Mouse (Mus musculus) hindbrain, embryonic 10.5 days (tissue): Measurements from ENCODE around the gene Rgs9. TPM values are rescaled to one million over a fixed set of nuclear protein-coding genes. Genes with fewer than 3 reads are reported as not detected.
"Not testable (repeated sequence)": the region's sequence is repeated elsewhere in the genome, so short reads cannot be mapped to it uniquely, and the experiment has no call there.

Experiments
- DNase-seq: peaks from one replicate; pipeline ENCODE4 v3.0.0-alpha.2; 2017; ENCODE audit warnings: low spot score
- H3K27ac ChIP-seq: fragments of 300-500 bp; sonication (generic); 2 replicates; pipeline ENCODE4 v1.5.1; 2016; ENCODE audit warnings: mild to moderate bottlenecking, moderate library complexity
- H3K27me3 ChIP-seq: fragments of 300-500 bp; sonication (generic); 2 replicates; pipeline ENCODE4 v1.6.1; 2016; ENCODE audit warnings: mild to moderate bottlenecking; ENCODE audit not compliant: poor library complexity, insufficient read depth, severe bottlenecking
- H3K36me3 ChIP-seq: fragments of 300-500 bp; sonication (generic); 2 replicates; pipeline ENCODE4 v1.6.1; 2016; ENCODE audit warnings: mild to moderate bottlenecking, moderate library complexity
- H3K4me1 ChIP-seq: fragments of 300-500 bp; sonication (generic); replicated peaks from 2 replicates; pipeline ENCODE4 v1.6.1; 2016; ENCODE audit warnings: mild to moderate bottlenecking
- H3K4me3 ChIP-seq: fragments of 300-500 bp; sonication (generic); 2 replicates; pipeline ENCODE4 v1.5.1; 2016; ENCODE audit warnings: mild to moderate bottlenecking, moderate library complexity
- H3K9me3 ChIP-seq: fragments of 300-500 bp; sonication (generic); 2 replicates; pipeline ENCODE4 v1.6.1; 2016; ENCODE audit warnings: mild to moderate bottlenecking, moderate library complexity
- WGBS: fragments of 180-500 bp; shearing (Covaris S2); methylation state at CpG from one replicate; pipeline ENCODE4 v1.1.7; 2016; 5-methylcytosine and 5-hydroxymethylcytosine counted together
- polyA plus RNA-seq: library from polyadenylated mRNA; unstranded; fragments of >200 nt; fragmentation: Nextera tagmentation; extraction: Ambion mirVana; gene quantifications from 2 replicates; pipeline ENCODE4 v1.2.1, GENCODE M21; 2016

The Rgs9 gene
- polyA plus RNA-seq, 1 experiment from 2014 or later = 1.8 TPM

DNA sequence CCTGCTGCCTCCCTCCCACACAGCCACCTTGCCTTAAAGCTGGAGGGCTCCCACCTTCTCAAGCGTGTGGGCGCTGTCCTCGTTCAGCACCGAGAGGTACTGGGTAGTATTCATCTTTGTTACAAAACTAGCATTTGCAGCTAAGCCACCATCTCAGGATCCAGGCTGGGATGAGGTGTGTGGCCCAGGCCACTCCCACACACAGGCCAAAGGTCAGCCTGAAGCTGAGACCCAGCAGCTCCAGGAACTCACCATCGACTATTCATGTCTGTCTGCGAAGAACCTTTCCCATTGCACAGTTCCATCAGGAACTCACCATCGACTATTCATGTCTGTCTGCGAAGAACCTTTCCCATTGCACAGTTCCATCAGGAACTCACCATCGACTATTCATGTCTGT is 8.6 kb downstream of the Rgs9 start:
- not testable (repeated sequence) for H3K27ac ChIP-seq, H3K4me1 ChIP-seq, H3K36me3 ChIP-seq, H3K4me3 ChIP-seq, H3K27me3 ChIP-seq, H3K9me3 ChIP-seq, DNase-seq
- 89% methylated on average over 9 of the region's 9 CpGs for WGBS

DNA sequence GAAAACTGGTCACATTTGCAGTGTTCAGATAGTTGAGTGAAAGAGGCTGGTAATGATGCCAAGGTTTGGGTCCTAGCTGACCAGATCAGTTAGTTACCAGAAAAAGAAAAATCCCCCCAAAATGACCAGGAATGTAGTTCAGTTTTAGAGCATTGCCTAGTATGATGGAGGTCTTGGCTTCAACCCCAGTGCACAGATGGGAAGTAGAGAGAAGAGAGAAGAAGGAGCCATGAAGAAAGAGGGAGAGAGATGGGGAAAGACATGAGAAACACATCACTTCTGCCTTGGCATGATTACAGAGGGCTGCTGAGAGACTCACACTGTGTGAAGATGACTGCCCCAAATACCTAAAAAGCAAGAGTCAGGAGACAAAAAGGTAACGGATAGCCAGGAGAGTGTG is 13.1 kb downstream of the Rgs9 start:
- DNase-seq = no peak
- H3K27me3 ChIP-seq = no peaks in the 10 kb centered on the region
- H3K4me3 ChIP-seq = no peak overlapping the region
- no peaks in the 10 kb centered on the region for H3K9me3 ChIP-seq
- 88% methylated on average over 1 of the region's 1 CpGs for WGBS
- no peaks in the 10 kb centered on the region for H3K4me1 ChIP-seq
- no peak overlapping the region for H3K27ac ChIP-seq
- H3K36me3 ChIP-seq = no peaks in the 10 kb centered on the region

DNA sequence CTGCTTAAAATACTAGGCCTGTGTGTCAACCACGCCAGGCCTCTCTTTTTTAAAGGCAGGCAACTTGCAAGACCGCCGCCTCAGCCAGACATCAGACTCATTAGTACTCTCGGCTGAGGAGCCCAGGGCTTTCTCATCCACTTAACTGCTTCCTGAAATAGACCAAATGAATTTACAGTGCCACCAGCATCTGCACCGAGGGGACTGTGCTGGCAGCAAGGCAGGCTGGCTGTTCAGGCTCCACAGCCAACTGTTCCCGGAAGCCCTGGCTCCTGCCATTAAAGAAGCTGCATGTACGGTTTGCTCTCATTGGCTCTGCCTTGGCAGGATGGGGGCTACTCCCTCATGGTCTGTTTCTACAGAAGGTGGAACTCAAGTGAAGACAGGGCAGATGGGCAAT is 19.7 kb downstream of the Rgs9 start:
- Histone ChIP-seq H3K4me3 (no peak overlapping the region), H3K4me1 (no peaks in the 10 kb centered on the region), H3K27me3 (no peaks in the 10 kb centered on the region), H3K27ac (no peak overlapping the region), H3K9me3 (no peaks in the 10 kb centered on the region), H3K36me3 (no peaks in the 10 kb centered on the region)
- DNase-seq = no peak
- 85% methylated on average over 7 of the region's 7 CpGs for WGBS

DNA sequence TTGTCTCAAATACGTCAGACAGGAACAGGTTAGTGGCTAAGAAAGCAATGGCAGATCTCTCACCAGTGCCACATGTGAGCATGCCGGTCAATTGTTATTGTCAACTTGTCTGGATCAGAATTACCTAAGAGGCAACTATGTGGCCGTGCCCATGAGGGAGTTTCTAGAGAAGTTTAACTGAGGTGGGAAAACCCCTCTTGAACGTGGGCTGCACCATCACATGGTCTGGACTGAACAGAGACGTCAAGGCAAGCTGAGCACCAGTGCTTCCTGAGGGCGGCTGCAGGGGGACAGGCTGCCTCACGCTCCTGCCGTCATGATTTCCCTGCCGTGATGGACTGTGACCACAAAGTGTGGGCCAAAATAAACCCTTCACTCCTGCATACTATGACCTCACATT is 26.5 kb downstream of the Rgs9 start:
- no peak overlapping the region for H3K4me3 ChIP-seq
- H3K27ac ChIP-seq = no peak overlapping the region
- H3K4me1 ChIP-seq = peaks cover 16% of the 10 kb centered on the region
- no peak for DNase-seq
- no peaks in the 10 kb centered on the region for H3K27me3 ChIP-seq
- no peaks in the 10 kb centered on the region for H3K36me3 ChIP-seq
- H3K9me3 ChIP-seq = no peaks in the 10 kb centered on the region
- 87% methylated on average over 9 of the region's 9 CpGs for WGBS

DNA sequence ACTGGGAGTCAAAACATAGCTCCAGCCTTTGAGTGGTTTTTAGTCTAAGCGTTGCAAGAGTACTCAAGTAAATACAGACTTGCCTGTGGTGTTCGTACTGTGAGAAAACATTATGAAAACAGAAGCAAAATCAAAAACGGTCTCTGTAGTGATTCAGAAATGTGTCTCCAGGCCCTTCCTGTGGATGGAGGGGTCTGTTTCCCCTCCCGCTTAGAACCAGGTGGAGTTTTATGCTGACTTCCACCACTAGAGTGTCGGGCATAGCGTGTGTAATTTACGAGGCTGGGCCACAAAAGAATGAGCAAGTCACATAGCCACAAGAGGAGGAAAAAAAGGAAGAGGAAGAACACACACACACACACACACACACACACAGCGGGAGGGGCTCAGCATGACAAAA is 27.6 kb downstream of the Rgs9 start:
- peaks cover 16% of the 10 kb centered on the region for H3K4me1 ChIP-seq
- H3K27ac ChIP-seq = no peak overlapping the region
- no peaks in the 10 kb centered on the region for H3K9me3 ChIP-seq
- no peak for DNase-seq
- H3K27me3 ChIP-seq = no peaks in the 10 kb centered on the region
- H3K36me3 ChIP-seq = no peaks in the 10 kb centered on the region
- H3K4me3 ChIP-seq = no peak overlapping the region
- 87% methylated on average over 8 of the region's 8 CpGs for WGBS

DNA sequence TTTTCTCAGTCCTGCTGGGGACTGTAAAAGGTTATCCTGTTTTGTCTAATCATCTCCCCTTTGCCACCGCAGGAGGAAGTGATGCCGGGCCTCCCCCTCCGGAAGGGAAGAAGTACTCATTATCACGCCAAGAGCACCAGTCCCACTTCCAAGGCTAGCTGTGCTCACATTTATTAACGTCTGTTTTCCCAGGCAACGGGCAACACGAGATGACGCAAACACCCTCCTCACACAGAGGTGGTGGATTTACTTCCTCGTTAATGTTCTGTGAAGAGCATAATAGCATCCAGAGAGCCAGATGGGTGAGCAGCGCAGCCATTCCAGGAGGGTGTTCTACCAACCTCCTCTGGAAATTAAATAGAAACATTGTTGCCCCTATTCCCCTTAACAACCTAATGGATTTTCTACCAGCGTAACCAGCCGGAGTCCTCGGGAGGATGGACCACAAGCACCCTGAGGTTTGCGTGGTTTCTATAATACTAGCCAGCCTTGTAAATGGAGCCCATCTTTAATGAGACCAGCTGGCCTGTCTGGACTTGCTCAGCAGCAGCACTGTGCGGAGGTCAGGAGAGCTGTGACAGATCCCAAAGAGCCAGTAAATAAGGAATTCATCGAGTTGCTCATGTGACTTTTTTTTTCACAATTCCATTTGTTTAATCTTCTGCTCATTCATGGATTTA is 28.1 kb downstream of the Rgs9 start:
- H3K27me3 ChIP-seq = no peaks in the 10 kb centered on the region
- DNase-seq = no peak
- WGBS = 82% methylated on average over 16 of the region's 16 CpGs
- no peaks in the 10 kb centered on the region for H3K9me3 ChIP-seq
- no peak overlapping the region for H3K4me3 ChIP-seq
- peak overlapping the region; percentile 62 for H3K27ac ChIP-seq
- peaks cover 16% of the 10 kb centered on the region for H3K4me1 ChIP-seq
- no peaks in the 10 kb centered on the region for H3K36me3 ChIP-seq

DNA sequence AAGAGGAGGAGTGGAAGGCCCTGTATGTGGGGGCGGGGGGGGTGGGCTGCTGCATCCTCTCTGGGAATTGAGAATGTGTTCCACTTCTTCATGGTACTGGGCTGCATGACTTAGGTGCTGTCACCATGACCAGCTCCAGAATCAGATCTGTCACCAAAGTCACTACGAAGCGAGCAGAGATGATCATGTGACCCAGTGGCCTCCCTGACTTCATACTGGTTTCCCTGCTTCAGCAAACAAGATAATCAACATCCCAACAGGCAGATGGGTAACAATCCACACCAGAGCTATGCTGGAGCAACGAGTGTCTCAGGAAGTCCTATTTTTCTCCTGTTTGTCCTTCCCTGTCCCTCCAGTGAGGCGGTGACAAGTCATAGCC is 28.7 kb downstream of the Rgs9 start:
- peaks cover 19% of the 10 kb centered on the region for H3K4me1 ChIP-seq
- no peak overlapping the region for H3K4me3 ChIP-seq
- H3K27ac ChIP-seq = peak overlapping the region; percentile 62
- WGBS = 77% methylated on average over 5 of the region's 5 CpGs
- DNase-seq = no peak
- H3K9me3 ChIP-seq = no peaks in the 10 kb centered on the region
- H3K27me3 ChIP-seq = no peaks in the 10 kb centered on the region
- H3K36me3 ChIP-seq = no peaks in the 10 kb centered on the region

DNA sequence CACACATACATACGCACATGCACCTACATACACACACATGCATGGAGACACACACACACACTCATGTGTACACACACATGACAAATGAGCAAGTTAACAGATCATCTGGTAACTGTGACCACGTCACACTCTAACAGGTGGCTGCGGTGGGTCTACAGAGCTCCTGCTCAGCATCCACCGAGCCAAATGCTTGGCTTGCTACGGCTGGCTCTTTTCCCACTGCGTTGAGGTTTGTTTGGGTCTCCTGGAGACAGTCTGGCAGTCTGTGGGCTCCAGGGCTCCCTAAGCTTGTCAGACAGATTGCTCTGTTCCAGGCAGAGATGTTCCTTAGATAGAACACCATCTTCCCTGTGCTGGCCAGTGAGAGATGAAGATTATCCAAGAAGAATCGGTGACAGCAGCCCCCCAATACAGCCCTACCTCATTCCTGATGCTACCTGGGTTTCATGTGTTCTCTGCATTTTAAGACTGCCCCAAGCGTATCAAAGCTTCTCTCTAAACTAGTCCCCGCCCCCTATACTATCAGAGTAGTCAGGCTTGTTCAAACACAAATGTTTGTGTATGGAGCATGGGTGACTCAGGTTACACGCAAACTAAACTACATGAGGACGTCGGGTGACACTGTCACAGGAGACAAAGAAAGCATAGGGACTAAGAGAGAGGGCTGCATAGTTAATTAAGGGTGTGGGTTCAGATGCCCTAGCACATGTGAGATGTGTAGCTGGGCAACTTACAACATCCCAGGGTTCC is 31.6 kb downstream of the Rgs9 start:
- Histone ChIP-seq H3K4me3 (no peak overlapping the region), H3K27me3 (no peaks in the 10 kb centered on the region), H3K4me1 (peaks cover 32% of the 10 kb centered on the region), H3K27ac (no peak overlapping the region), H3K9me3 (no peaks in the 10 kb centered on the region; the same call in 1 of the 2 replicates), H3K36me3 (no peaks in the 10 kb centered on the region)
- DNase-seq = no peak
- 85% methylated on average over 12 of the region's 12 CpGs for WGBS

DNA sequence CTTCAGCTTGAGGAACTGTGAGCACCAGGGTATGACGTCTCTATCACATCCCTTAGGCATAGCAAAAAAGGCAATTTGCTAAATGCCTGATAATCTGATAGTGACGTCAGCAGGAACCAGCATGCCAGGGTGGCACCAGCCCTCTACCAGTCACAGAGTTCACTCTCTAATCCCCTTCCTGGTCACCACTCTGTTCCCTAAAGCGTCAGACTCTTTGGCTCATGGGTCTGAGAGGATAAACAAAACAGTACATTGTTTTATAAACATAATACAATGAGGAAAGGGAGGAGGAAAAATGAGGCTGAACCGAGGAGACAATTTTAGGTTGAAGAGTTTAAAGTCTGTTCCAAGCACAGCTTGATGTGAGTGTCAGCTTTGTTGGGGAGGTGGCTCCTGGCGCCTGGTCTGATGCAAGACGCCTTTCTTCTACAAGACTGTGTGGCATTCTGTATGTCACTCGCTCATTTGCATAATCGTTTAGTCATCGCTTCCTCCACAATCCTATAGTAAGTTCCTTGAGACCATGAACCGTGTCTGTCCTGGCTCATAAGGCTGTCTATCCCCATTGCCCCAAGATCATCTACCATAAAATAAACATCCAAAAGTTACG is 33.7 kb downstream of the Rgs9 start:
- no peaks in the 10 kb centered on the region for H3K27me3 ChIP-seq
- H3K4me3 ChIP-seq = no peak overlapping the region
- H3K27ac ChIP-seq = no peak overlapping the region
- WGBS = 73% methylated on average over 11 of the region's 11 CpGs
- no peaks in the 10 kb centered on the region for H3K36me3 ChIP-seq
- no peak for DNase-seq
- peaks cover 23% of the 10 kb centered on the region for H3K4me1 ChIP-seq
- H3K9me3 ChIP-seq = peaks cover 3% of the 10 kb centered on the region; the same call in 1 of the 2 replicates

DNA sequence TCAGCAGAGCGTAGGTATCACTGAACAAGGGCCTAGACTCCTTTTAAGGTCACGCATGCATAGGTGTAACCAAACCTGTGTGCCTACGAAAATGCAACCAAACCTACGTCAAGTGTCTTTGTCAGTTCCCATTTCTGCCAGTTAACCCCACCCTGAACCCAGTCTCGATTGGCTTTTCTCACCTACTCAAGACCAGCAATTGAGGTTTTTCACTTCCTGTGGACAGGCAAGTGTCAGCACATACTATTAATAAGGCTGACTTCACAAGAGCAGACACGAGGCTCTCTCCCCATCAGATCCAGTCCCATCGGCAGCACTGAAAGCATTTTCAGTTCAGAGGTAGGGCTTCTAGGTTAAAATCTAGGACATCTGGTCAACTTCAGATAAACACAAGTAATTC is 37.4 kb downstream of the Rgs9 start:
- 93% methylated on average over 7 of the region's 7 CpGs for WGBS
- peaks cover 3% of the 10 kb centered on the region; the same call in 1 of the 2 replicates for H3K9me3 ChIP-seq
- DNase-seq = no peak

DNA sequence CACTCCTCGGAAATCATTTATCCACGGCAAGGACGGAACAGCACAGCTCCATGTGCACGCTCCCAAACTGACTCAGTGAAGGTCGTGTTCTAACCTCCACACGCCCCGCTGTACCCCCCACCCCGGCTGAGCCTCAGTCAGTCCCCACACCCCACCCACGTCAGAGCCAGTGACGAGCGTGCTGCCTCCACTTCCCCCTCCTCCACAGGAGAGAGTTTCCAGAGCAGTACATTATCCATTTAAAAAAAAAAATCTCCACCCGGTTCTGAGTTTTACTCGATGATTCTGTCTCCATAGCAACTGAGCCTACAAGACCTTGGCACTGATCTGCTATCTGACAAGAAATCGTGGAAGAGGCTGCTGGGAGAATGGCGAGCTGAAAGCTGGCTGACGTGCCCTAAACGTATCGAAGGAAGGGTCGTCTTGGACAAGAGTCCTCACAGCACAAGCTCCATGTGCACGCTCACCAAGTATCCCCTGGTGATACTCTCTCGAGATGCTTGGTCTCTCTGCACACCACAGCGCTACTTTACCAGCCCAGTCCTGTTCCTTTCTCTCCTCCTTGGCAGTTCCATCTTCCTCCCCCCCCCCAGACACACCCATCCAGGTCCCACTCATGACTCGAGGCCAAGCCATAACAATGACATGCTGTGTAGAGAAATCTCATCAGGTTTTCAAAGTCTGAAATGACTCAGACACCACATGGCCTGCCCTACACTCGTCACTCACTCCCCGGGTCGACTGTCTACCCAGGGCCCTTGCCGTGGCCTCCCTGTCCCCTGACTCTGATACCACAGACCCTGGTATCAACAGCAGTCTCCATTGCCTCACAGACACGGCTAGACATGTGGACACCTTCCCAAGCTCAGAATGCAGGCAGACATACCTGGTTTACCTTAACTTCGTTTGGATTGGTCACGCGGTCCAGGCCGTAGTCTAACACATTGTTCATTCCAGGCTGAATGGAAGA is 38.7 kb downstream of the Rgs9 start:
- Histone ChIP-seq H3K9me3 (peaks cover 3% of the 10 kb centered on the region; the same call in 1 of the 2 replicates), H3K27me3 (no peaks in the 10 kb centered on the region), H3K27ac (peak overlapping the region; percentile 8; the same call in 1 of the 2 replicates), H3K4me3 (no peak overlapping the region), H3K36me3 (no peaks in the 10 kb centered on the region), H3K4me1 (peaks cover 12% of the 10 kb centered on the region)
- no peak for DNase-seq
- 89% methylated on average over 32 of the region's 32 CpGs for WGBS

More for the DNA sequence above, 37.4 kb downstream of the Rgs9 start:
- no peak overlapping the region for H3K4me3 ChIP-seq
- peaks cover 16% of the 10 kb centered on the region for H3K4me1 ChIP-seq
- no peak overlapping the region for H3K27ac ChIP-seq
- no peaks in the 10 kb centered on the region for H3K36me3 ChIP-seq
- no peaks in the 10 kb centered on the region for H3K27me3 ChIP-seq

DNA sequence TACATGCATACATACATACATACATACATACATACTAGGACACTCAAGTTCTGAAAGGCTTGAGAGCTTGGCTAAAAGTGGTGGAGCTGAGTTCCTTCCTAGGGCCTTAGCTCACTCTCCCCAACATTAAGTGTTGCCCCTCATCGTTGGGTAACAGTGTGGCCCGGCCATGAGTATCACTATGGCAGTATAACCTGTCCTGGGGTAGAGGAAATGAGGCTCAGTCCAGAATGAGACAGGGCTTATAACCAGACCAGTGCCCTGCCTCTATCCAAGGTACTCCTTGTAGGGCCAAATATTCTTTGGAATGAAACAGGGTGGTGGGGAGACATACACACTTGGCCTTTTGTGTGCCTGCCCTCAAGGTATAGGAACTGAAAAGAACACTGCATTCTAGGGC is 40.1 kb downstream of the Rgs9 start:
- no peaks in the 10 kb centered on the region for H3K27me3 ChIP-seq
- no peak for DNase-seq
- H3K4me1 ChIP-seq = no peaks in the 10 kb centered on the region; the same call in 1 of the 2 replicates
- H3K9me3 ChIP-seq = peaks cover 3% of the 10 kb centered on the region; the same call in 1 of the 2 replicates
- no peak overlapping the region for H3K27ac ChIP-seq
- 84% methylated on average over 2 of the region's 2 CpGs for WGBS
- H3K36me3 ChIP-seq = no peaks in the 10 kb centered on the region
- no peak overlapping the region for H3K4me3 ChIP-seq
